Mouse (Mus musculus) cerebellum, adult 2 months (tissue): ENCODE data around the gene Cdhr3.

ENCODE experiments used
- CTCF ChIP-seq: fragments of 200-500 bp; IDR thresholded peaks from 2 replicates; pipeline ENCODE4 v1.5.1; 2011; ENCODE audit warnings: low read depth, mild to moderate bottlenecking, control low read depth, low read length, moderate library complexity, borderline replicate concordance; ENCODE audit not compliant: insufficient read depth
- POLR2A ChIP-seq: fragments of 200-500 bp; IDR thresholded peaks from 2 replicates; pipeline ENCODE4 v1.6.1; 2011; ENCODE audit warnings: low read length, control low read depth, borderline replicate concordance; ENCODE audit not compliant: insufficient read depth

DNA sequence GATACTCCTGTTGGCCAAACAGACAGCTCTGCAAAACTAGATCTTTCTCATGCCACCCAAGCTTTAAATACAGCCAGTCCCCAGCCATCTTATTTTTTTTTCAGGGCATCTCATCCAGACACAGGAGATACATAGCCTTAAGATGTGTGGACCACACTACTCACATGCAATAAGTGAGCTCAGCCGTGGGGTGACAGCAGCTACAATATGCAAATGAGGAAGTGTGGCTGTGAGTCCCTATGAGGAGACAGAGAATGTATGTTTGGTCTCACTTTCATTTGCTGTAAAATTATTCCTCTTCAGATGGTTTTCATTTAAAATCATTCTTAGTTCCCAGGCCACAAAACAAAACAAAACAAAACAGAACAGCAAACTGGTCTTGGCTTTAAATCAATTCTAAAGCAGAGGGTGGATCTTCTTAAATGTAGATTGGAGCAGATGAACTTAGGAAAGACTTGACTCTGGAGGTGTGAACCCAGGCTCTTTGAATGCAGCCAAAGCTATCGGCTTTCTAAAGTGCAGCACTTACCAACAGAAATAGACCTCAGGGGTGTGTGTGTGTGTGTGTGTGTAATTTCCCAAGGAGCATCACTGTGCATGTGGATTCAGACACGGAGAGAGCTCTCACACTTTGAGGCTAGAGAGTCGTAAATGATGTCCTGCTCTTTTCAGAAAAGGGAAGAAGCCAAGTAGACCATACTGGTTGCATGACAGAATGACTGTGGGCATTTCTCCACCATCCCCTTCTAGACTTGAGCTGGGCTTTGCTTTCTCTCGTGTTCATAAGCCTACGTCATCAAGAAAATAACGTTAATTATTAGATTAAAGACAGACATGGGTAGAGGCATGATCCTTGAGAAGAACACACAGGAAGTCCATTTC is 75.6 kb downstream of the Cdhr3 start:
- TF ChIP-seq CTCF = no peak
- no peak for TF ChIP-seq POLR2A
